Mouse (Mus musculus): Measurements from ENCODE around the gene Cyp4v3.

GRCm38 (mm10) chr8:45261920-45262319 lies 71.1 kb downstream of the Cyp4v3 start, which contains the start of gene F11:
- TF ChIP-seq CTCF (IDR thresholded peaks at IDR 0.05) (no peak), EP300 (IDR thresholded peaks at IDR 0.05; ENCODE audit: insufficient read depth, low read depth, low read length) (no peak), POLR2A (IDR thresholded peaks at IDR 0.05; ENCODE audit: insufficient read depth, low read depth, low read length) (no peak)
